Mouse (Mus musculus): ENCODE results near the gene Vmn1r81.

GRCm38 (mm10) chr7:12268169-12268568, at the start of gene Vmn1r81:
- no peak for TF ChIP-seq HCFC1 (IDR thresholded peaks at IDR 0.05; ENCODE audit: borderline replicate concordance, insufficient read depth, low read length)
- TF ChIP-seq ZC3H11A (IDR thresholded peaks at IDR 0.05; ENCODE audit: borderline replicate concordance, low read depth, low read length): no peak
- no peak for TF ChIP-seq CHD2 (IDR thresholded peaks at IDR 0.05; ENCODE audit: low read depth, low read length)
